ENCODE assay signal across 7 mouse cellular contexts in genomic region chr5:117976657-117977500, GRCm38 (mm10). TPM values are rescaled to one million over a fixed set of nuclear protein-coding genes. Genes with fewer than 3 reads are reported as not detected.
DNase-seq lines count a peak whose midpoint lies in the region; ATAC-seq and TF ChIP-seq lines count a peak whose summit lies in the region.

Gene Fbxo21, plus strand, starts transcription at chr5:117976730.

- DNase-seq in adrenal gland, adult 8-10 months, result peak; percentile 95
- DNase-seq in embryo, embryonic 9.5 days (ENCODE audit: extremely low spot score), result peak; percentile 97
- DNase-seq in gonadal fat pad, adult 2 months (ENCODE audit: low read depth), result no peak
- DNase-seq in left cerebral cortex, postnatal 4 days, result peak; percentile 98

- H3K9me3 ChIP-seq in intestine, postnatal 0 days (ENCODE audit: control insufficient read depth), result no peaks in the 10 kb centered on the region
- no peaks in the 10 kb centered on the region for H3K9me3 ChIP-seq in midbrain, embryonic 12.5 days

- peak within 1 kb of the TSS; percentile 42; the same call in 1 of the 2 replicates for H3K27ac ChIP-seq in intestine, postnatal 0 days (ENCODE audit: low read depth, low read length)
- peak within 1 kb of the TSS; percentile 88 for H3K27ac ChIP-seq in midbrain, embryonic 12.5 days (replicated peaks)
- no peak within 1 kb of the TSS for H3K27ac ChIP-seq in small intestine, adult 2 months (ENCODE audit: insufficient read depth, low read depth, low read length)

- TF ChIP-seq CTCF in intestine, postnatal 0 days (IDR thresholded peaks at IDR 0.05; ENCODE audit: low read depth), result peak; percentile 44
- TF ChIP-seq CTCF in small intestine, adult 2 months (IDR thresholded peaks at IDR 0.05; ENCODE audit: extremely low read depth, insufficient read length, insufficient replicate concordance, low read depth, low read length), result no peak

- no peaks in the 10 kb centered on the region for H3K27me3 ChIP-seq in intestine, postnatal 0 days (replicated peaks; ENCODE audit: control insufficient read depth, insufficient read depth, low read length)
- no peaks in the 10 kb centered on the region for H3K27me3 ChIP-seq in midbrain, embryonic 12.5 days
- H3K27me3 ChIP-seq in small intestine, adult 2 months (ENCODE audit: control insufficient read depth, insufficient read depth, low read length), result no peaks in the 10 kb centered on the region

- WGBS in intestine, postnatal 0 days, result under 1% methylated on average over 86 of the region's 88 CpGs
- under 1% methylated on average over 81 of the region's 88 CpGs for WGBS in midbrain, embryonic 12.5 days
- WGBS in small intestine, adult 2 months, result under 1% methylated on average over 87 of the region's 88 CpGs

- peaks cover 2% of the 10 kb centered on the region; the same call in 1 of the 2 replicates for H3K4me1 ChIP-seq in intestine, postnatal 0 days (replicated peaks; ENCODE audit: control insufficient read depth, insufficient read depth, low read length)
- H3K4me1 ChIP-seq in midbrain, embryonic 12.5 days, result peaks cover 38% of the 10 kb centered on the region
- peaks cover 4% of the 10 kb centered on the region for H3K4me1 ChIP-seq in small intestine, adult 2 months (ENCODE audit: control insufficient read depth, insufficient read depth, insufficient read length, low read length)

- peaks cover 6% of the 10 kb centered on the region; the same call in 1 of the 2 replicates for H3K36me3 ChIP-seq in intestine, postnatal 0 days (ENCODE audit: control insufficient read depth, insufficient read depth)
- peaks cover 29% of the 10 kb centered on the region for H3K36me3 ChIP-seq in midbrain, embryonic 12.5 days
- no peaks in the 10 kb centered on the region; the same call in 1 of the 2 replicates for H3K36me3 ChIP-seq in small intestine, adult 2 months (ENCODE audit: control insufficient read depth, insufficient read depth, low read length)

- peak within 1 kb of the TSS; percentile 75 for H3K9ac ChIP-seq in intestine, postnatal 0 days (ENCODE audit: low read depth, low read length)
- H3K9ac ChIP-seq in midbrain, embryonic 12.5 days (replicated peaks), result peak within 1 kb of the TSS; percentile 99

- H3K4me3 ChIP-seq in intestine, postnatal 0 days (ENCODE audit: low read depth, low read length), result peak within 1 kb of the TSS; percentile 84
- H3K4me3 ChIP-seq in midbrain, embryonic 12.5 days, result peak within 1 kb of the TSS; percentile 100
- peak within 1 kb of the TSS; percentile 92 for H3K4me3 ChIP-seq in small intestine, adult 2 months (ENCODE audit: low read depth, low read length)

- intact Hi-C loops in left cerebral cortex, postnatal 4 days (cut with DNase I), result no loop called here

- no peak; the same call in 1 of the 2 replicates for TF ChIP-seq POLR2A in small intestine, adult 2 months (IDR thresholded peaks at IDR 0.05; ENCODE audit: low read depth, low read length)

- H3K4me2 ChIP-seq in intestine, postnatal 0 days (replicated peaks; ENCODE audit: low read depth), result peak within 1 kb of the TSS; percentile 84
- H3K4me2 ChIP-seq in midbrain, embryonic 12.5 days (replicated peaks), result peak within 1 kb of the TSS; percentile 82

- ATAC-seq in intestine, postnatal 0 days, result peak; percentile 88
- ATAC-seq in midbrain, embryonic 12.5 days (ENCODE audit: low FRiP score, low read depth), result peak; percentile 88

RNA-seq across cellular contexts. Expression of gene Fbxo21, which starts in this region (rescaled TPM):
- 100 to 1,000 TPM in 1 of 4 experiments, 10 to 100 TPM in 3; 63.9 to 114 (median 85.5) TPM for total RNA-seq in adrenal gland, adult 8-10 months (2022)
- polyA plus RNA-seq in gonadal fat pad, adult 2 months (2012; rRNA removed), result 46.0 and 54.1 TPM in 2 replicates
- 20.7 and 21.2 TPM in 2 replicates for polyA plus RNA-seq in intestine, postnatal 0 days (2015; fragmentation: Nextera tagmentation; extraction: Ambion mirVana)
- 100 to 1,000 TPM; 146 to 169 TPM for total RNA-seq in left cerebral cortex, postnatal 4 days (2021)
- polyA plus RNA-seq in midbrain, embryonic 12.5 days (2016; fragmentation: Nextera tagmentation; extraction: Ambion mirVana), result 146 and 153 TPM in 2 replicates
- 9.6 and 12.9 TPM in 2 replicates for polyA plus RNA-seq in small intestine, adult 2 months (2012; rRNA removed)
